Mouse (Mus musculus) fat pad, adult 2 months (tissue): ENCODE measurements around the gene Olfr1214.
"Not testable (repeated sequence)": the region's sequence is repeated elsewhere in the genome, so short reads cannot be mapped to it uniquely, and the experiment has no call there.

Experiments
- DNase-seq: peaks from one replicate; pipeline ENCODE4 v3.0.0-alpha.2; 2011; ENCODE audit warnings: low read depth, low spot score; ENCODE audit errors: extremely low read depth

Olfr1214 gene

GRCm38 (mm10) chr2:88992553-88992952 lies at the start of gene Olfr1214:
Olfr1214 (minus strand) TSS chr2:88992653.
- no peak for DNase-seq

- no peak for DNase-seq
These were observed 39.5 kb upstream of the Olfr1214 start, which contains the start of gene Olfr1217 for GRCm38 (mm10) chr2:89031965-89032364. Olfr1217 (minus strand) TSS chr2:89032065.

GRCm38 (mm10) chr2:89021436-89021835 lies 29.0 kb upstream of the Olfr1214 start:
- not testable (repeated sequence) for DNase-seq

- no peak for DNase-seq
These were observed 25.8 kb upstream of the Olfr1214 start, which contains the start of gene Olfr1216 for GRCm38 (mm10) chr2:89018240-89018639. Olfr1216 (minus strand) TSS chr2:89018340.

GRCm38 (mm10) chr2:89006873-89007272 lies 14.4 kb upstream of the Olfr1214 start, which contains the start of gene Olfr1215:
Olfr1215 (minus strand) TSS chr2:89006973.
- no peak for DNase-seq

GRCm38 (mm10) chr2:88980181-88980580 lies 12.3 kb downstream of the Olfr1214 start, which contains the start of gene Gm13762:
Gm13762 (minus strand) TSS chr2:88980281.
- DNase-seq, result no peak

- no peak for DNase-seq
These were observed 38.8 kb downstream of the Olfr1214 start, which contains the start of gene Olfr1212 for GRCm38 (mm10) chr2:88953669-88954068. Olfr1212 (plus strand) TSS chr2:88953969.

- no peak for DNase-seq
These were observed 54.4 kb downstream of the Olfr1214 start, which contains the start of gene Olfr1211 for GRCm38 (mm10) chr2:88938011-88938410. Olfr1211 (minus strand) TSS chr2:88938111.
